Mouse (Mus musculus): Measurements from ENCODE around the gene Cep55. TPM values are rescaled to one million over a fixed set of nuclear protein-coding genes. Genes with fewer than 3 reads are reported as not detected.
A peak's percentile ranks its signal among the peaks of the same experiment; 100 is the strongest.

Cep55 gene
- polyA plus RNA-seq, 1 experiment from 2014 or later: 21.5 TPM

DNA sequence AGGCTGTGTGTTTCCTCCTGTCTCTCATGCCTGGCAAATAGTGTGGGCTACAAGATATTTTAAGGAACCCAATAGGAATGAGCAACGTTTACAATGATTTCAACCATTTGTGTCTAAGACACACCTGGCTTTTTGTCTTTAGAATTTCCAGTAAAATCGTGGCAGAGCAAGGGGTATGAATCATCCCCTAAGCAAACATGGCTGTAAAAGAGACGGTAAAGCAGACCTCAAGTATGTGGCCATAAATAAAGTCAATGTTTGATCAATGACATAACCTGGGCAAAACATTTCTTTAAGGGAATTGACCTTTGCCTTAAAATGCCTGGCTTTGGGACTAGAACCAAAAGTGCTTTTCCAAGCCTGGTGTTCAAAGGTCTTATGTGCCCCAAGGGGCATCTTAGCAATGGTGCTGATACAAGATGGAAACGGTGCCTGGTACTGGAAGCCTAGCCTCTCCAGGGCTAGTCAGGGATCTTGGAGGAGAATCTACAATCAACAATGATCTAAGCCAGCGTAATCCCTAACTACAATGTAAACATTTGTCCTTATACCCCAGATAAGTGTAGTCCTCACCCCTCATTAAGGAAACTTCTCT lies 28.2 kb downstream of the Cep55 start:
- no peak overlapping the region for H3K27ac ChIP-seq
- ATAC-seq (ENCODE audit: low FRiP score, low read depth): no peak
- H3K9ac ChIP-seq: no peak overlapping the region
- no peak overlapping the region for H3K4me2 ChIP-seq (replicated peaks)
- no peak overlapping the region for H3K4me3 ChIP-seq
- no peaks in the 10 kb centered on the region for H3K36me3 ChIP-seq
- no peaks in the 10 kb centered on the region for H3K4me1 ChIP-seq
- H3K9me3 ChIP-seq: no peaks in the 10 kb centered on the region
- no peaks in the 10 kb centered on the region for H3K27me3 ChIP-seq
- WGBS: 58% methylated on average over 5 of the region's 5 CpGs

DNA sequence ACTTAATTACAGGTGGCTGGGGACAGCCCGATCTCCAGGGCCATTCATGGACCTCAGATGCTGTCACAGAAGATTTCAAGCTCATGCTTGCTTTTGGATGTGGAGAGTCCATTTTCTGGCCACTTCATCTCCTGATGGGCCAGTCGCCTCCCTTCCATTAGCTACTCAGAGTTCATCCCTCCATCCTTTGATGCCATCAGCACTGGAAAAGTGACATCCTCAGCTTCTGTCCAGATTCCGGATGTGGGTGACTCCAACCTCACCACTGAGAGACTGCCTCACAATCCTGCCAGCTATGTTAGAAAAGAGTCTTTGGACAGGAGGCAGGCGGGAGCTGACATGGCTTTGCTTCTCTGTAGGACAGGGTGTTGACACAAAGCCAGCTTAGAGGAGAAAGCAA lies 31.0 kb downstream of the Cep55 start:
- Histone ChIP-seq H3K4me1 (no peaks in the 10 kb centered on the region), H3K9ac (no peak overlapping the region), H3K36me3 (no peaks in the 10 kb centered on the region), H3K27ac (no peak overlapping the region), H3K4me3 (no peak overlapping the region), H3K9me3 (no peaks in the 10 kb centered on the region), H3K4me2 (replicated peaks) (no peak overlapping the region), H3K27me3 (no peaks in the 10 kb centered on the region)
- no peak for ATAC-seq (ENCODE audit: low FRiP score, low read depth)
- WGBS: 88% methylated on average over 4 of the region's 4 CpGs

- Histone ChIP-seq H3K9ac (no peak overlapping the region), H3K36me3 (no peaks in the 10 kb centered on the region), H3K27me3 (no peaks in the 10 kb centered on the region), H3K4me3 (no peak overlapping the region), H3K4me1 (0 out of 2 replicates have a peak, but pooled peaks cover 4% of the 10 kb centered on the region), H3K9me3 (no peaks in the 10 kb centered on the region), H3K4me2 (replicated peaks) (no peak overlapping the region), H3K27ac (no peak overlapping the region)
- ATAC-seq (ENCODE audit: low FRiP score, low read depth): peak; percentile 59; the same call in 1 of the 2 replicates
- WGBS: 57% methylated on average over 11 of the region's 11 CpGs
Observed at GRCm38 (mm10) chr19:38086948-38087551, 32.2 kb downstream of the Cep55 start.

DNA sequence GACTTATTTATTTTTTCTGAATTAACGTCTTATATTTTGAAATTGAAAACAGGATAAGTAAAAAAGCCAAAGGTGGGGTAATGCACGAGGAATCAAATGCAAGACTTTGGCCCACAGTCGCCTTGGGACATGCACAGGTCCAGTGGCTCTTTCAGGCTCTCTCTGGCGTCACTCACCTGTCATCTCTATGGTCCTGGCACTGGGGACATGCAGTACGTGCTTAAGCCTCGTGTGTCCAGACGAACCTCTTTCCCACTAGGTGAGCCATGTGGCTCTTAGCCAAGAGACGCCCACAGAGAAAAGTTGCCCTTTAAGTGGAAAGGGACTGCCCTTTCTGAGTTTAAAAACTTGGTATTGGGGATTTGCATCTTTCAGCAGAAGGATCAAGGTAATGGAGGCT lies 34.5 kb downstream of the Cep55 start:
- H3K4me2 ChIP-seq (replicated peaks): no peak overlapping the region
- no peak overlapping the region for H3K9ac ChIP-seq
- no peak overlapping the region for H3K27ac ChIP-seq
- H3K27me3 ChIP-seq: peaks cover 9% of the 10 kb centered on the region
- no peaks in the 10 kb centered on the region for H3K36me3 ChIP-seq
- H3K9me3 ChIP-seq: no peaks in the 10 kb centered on the region
- H3K4me1 ChIP-seq: 0 out of 2 replicates have a peak, but pooled peaks cover 4% of the 10 kb centered on the region
- ATAC-seq (ENCODE audit: low FRiP score, low read depth): no peak
- no peak overlapping the region for H3K4me3 ChIP-seq
- 75% methylated on average over 8 of the region's 8 CpGs for WGBS

DNA sequence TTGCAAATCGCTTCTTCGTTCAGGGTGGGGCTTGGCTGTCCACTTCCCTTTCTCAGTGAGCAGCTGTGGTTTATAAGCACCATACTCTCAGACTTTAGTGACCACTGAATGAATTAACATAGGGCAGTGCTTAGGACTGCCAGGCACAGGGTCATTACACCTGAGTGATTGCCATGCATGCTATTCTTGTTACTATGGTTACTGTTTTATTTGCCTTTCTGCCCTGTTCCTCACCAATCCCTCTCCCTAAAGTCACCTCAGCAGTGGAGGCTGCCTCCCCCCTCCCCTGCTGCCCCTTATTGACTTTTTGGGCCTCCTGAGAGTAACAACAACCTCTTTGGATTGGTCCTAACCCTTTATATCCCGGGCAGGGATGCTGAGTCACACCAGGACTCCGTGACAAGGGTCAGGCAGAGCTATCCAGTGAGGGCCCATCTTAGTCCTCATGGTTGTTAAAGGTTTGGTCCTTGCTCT lies 36.7 kb downstream of the Cep55 start:
- Histone ChIP-seq H3K4me1 (0 out of 2 replicates have a peak, but pooled peaks cover 4% of the 10 kb centered on the region), H3K9ac (no peak overlapping the region), H3K4me2 (replicated peaks) (no peak overlapping the region), H3K27me3 (peaks cover 31% of the 10 kb centered on the region), H3K4me3 (no peak overlapping the region), H3K9me3 (no peaks in the 10 kb centered on the region), H3K36me3 (no peaks in the 10 kb centered on the region), H3K27ac (no peak overlapping the region)
- WGBS: 33% methylated on average over 4 of the region's 4 CpGs
- ATAC-seq (ENCODE audit: low FRiP score, low read depth): no peak

GRCm38 (mm10) chr19:38096231-38096630 lies 41.4 kb downstream of the Cep55 start:
- H3K36me3 ChIP-seq: no peaks in the 10 kb centered on the region
- H3K9me3 ChIP-seq: no peaks in the 10 kb centered on the region
- peaks cover 71% of the 10 kb centered on the region for H3K27me3 ChIP-seq
- no peak for ATAC-seq (ENCODE audit: low FRiP score, low read depth)
- H3K27ac ChIP-seq: no peak overlapping the region
- no peak overlapping the region for H3K4me2 ChIP-seq (replicated peaks)
- WGBS: 5% methylated on average over 4 of the region's 4 CpGs
- H3K4me3 ChIP-seq: no peak overlapping the region
- H3K4me1 ChIP-seq: peaks cover 15% of the 10 kb centered on the region
- H3K9ac ChIP-seq: no peak overlapping the region

- peak within 1 kb of the TSS; percentile 67 for H3K4me2 ChIP-seq (replicated peaks)
- H3K4me1 ChIP-seq: peaks cover 12% of the 10 kb centered on the region
- no peaks in the 10 kb centered on the region for H3K9me3 ChIP-seq
- H3K9ac ChIP-seq: peak within 1 kb of the TSS; percentile 43; the same call in 1 of the 2 replicates
- peaks cover 71% of the 10 kb centered on the region for H3K27me3 ChIP-seq
- no peak within 1 kb of the TSS for H3K27ac ChIP-seq
- peak; percentile 36; the same call in 1 of the 2 replicates for ATAC-seq (ENCODE audit: low FRiP score, low read depth)
- no peaks in the 10 kb centered on the region for H3K36me3 ChIP-seq
- H3K4me3 ChIP-seq: peak within 1 kb of the TSS; percentile 42
- WGBS: 1% methylated on average over 74 of the region's 77 CpGs
Observed at GRCm38 (mm10) chr19:38096858-38097758, 42.3 kb downstream of the Cep55 start, which contains the start of gene Ffar4. Gene Ffar4, plus strand, starts transcription at chr19:38097071.

GRCm38 (mm10) chr19:38107871-38108270 lies 53.1 kb downstream of the Cep55 start:
- Histone ChIP-seq H3K36me3 (no peaks in the 10 kb centered on the region), H3K4me2 (replicated peaks) (no peak overlapping the region), H3K27ac (no peak overlapping the region), H3K27me3 (0 out of 2 replicates have a peak, but pooled peaks cover 3% of the 10 kb centered on the region), H3K4me1 (peaks cover 7% of the 10 kb centered on the region), H3K9ac (no peak overlapping the region), H3K9me3 (no peaks in the 10 kb centered on the region), H3K4me3 (no peak overlapping the region)
- 90% methylated on average over 4 of the region's 4 CpGs for WGBS
- ATAC-seq (ENCODE audit: low FRiP score, low read depth): no peak

DNA sequence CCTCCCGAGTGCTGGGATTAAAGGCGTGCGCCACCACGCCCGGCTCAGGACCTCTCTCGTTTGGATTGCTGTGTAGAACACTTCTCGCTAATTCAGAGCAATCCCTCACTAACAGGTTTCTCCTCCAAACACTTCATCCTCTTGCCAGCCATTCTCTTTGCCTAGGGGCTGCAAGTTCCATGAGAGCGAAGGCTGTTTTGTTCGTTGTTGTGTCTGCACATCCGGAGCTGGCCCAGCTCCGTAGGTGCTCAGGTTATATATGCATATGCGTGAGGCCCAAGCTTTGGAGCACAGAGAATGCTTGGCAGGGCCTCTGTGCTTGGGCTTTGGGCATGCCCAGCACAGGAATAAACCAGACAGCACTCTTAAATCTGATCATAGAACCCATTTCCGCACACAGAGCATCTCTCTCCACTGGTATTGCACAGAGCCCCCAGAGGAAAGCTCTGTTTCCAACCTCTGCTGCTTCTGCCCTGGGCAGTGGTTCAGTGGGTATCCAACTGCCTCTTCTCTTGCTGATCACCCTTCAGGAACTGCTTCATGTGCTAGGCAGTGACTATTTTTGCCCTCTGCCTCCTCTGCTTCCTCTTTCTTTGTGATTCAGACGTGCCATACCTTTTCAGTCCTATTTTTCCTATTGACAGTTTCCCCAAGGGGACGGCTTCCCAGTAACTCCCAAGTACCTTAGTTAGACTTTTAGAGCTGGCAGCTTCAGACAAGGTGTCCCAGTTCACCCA lies 54.9 kb downstream of the Cep55 start:
- WGBS: 90% methylated on average over 15 of the region's 15 CpGs
- 0 out of 2 replicates have a peak, but pooled peaks cover 3% of the 10 kb centered on the region for H3K27me3 ChIP-seq
- no peak overlapping the region for H3K4me3 ChIP-seq
- H3K27ac ChIP-seq: no peak overlapping the region
- H3K4me1 ChIP-seq: peaks cover 7% of the 10 kb centered on the region
- ATAC-seq (ENCODE audit: low FRiP score, low read depth): no peak
- no peaks in the 10 kb centered on the region for H3K36me3 ChIP-seq
- H3K9ac ChIP-seq: no peak overlapping the region
- no peaks in the 10 kb centered on the region for H3K9me3 ChIP-seq
- no peak overlapping the region for H3K4me2 ChIP-seq (replicated peaks)

- Histone ChIP-seq H3K9ac (no peak overlapping the region), H3K4me2 (replicated peaks) (no peak overlapping the region), H3K27me3 (no peaks in the 10 kb centered on the region), H3K9me3 (no peaks in the 10 kb centered on the region), H3K27ac (no peak overlapping the region), H3K4me1 (peaks cover 7% of the 10 kb centered on the region), H3K4me3 (no peak overlapping the region), H3K36me3 (no peaks in the 10 kb centered on the region)
- no peak for ATAC-seq (ENCODE audit: low FRiP score, low read depth)
- WGBS: 79% methylated on average over 8 of the region's 8 CpGs
Observed at GRCm38 (mm10) chr19:38111056-38111455, 56.2 kb downstream of the Cep55 start.

GRCm38 (mm10) chr19:38112575-38112974 lies 57.8 kb downstream of the Cep55 start:
- Histone ChIP-seq H3K4me1 (peaks cover 7% of the 10 kb centered on the region), H3K9ac (no peak overlapping the region), H3K4me3 (no peak overlapping the region), H3K27me3 (no peaks in the 10 kb centered on the region), H3K9me3 (no peaks in the 10 kb centered on the region), H3K4me2 (replicated peaks) (no peak overlapping the region), H3K27ac (no peak overlapping the region), H3K36me3 (no peaks in the 10 kb centered on the region)
- no peak for ATAC-seq (ENCODE audit: low FRiP score, low read depth)
- 48% methylated on average over 4 of the region's 4 CpGs for WGBS

Measured in limb, embryonic 13.5 days (tissue).